Mouse (Mus musculus) MEL (cell line): ENCODE data around the gene Ccdc142. TPM values are rescaled to one million over a fixed set of nuclear protein-coding genes. Genes with fewer than 3 reads are reported as not detected.

Experiments used
- DNase-seq: peaks from one replicate; pipeline ENCODE4 v3.0.0; 2011; ENCODE audit warnings: low read depth, low spot score
- H3K27ac ChIP-seq: 2 replicates; pipeline ENCODE4 v1.5.1; 2012; ENCODE audit warnings: low read depth, mild to moderate bottlenecking, control low read depth, low read length, moderate library complexity; ENCODE audit not compliant: control insufficient read depth
- H3K27me3 ChIP-seq, 2 experiments: fragments of 150-350 bp in 1 of 2; sonication (generic) in 1 of 2; 2 replicates each; pipeline ENCODE4 v1.6.1; 2012; ENCODE audit warnings: low read length in 2 of 2, mild to moderate bottlenecking in 2 of 2, improper control_type of control experiment in 1 of 2, moderate library complexity in 1 of 2; ENCODE audit not compliant: insufficient read depth in 2 of 2, control insufficient read depth in 1 of 2
- H3K36me3 ChIP-seq, 2 experiments: 2 replicates each; pipeline ENCODE4 v1.6.1; 2012 to 2014; ENCODE audit warnings: low read length in 2 of 2, improper control_type of control experiment in 1 of 2, inconsistent platforms in 1 of 2, mild to moderate bottlenecking in 1 of 2; ENCODE audit not compliant: insufficient read depth in 2 of 2, control insufficient read depth in 1 of 2
- H3K4me1 ChIP-seq, 2 experiments: fragments of 150-350 bp in 1 of 2; sonication (generic) in 1 of 2; 2 replicates each; pipeline ENCODE4 v1.6.1; 2012; ENCODE audit warnings: low read length in 2 of 2, improper control_type of control experiment in 1 of 2, mild to moderate bottlenecking in 1 of 2; ENCODE audit not compliant: insufficient read depth in 2 of 2, control insufficient read depth in 1 of 2
- H3K4me3 ChIP-seq, 2 experiments: fragments of 150-350 bp in 1 of 2; sonication (generic) in 1 of 2; 2 replicates each; pipeline ENCODE4 v1.5.1; 2012; ENCODE audit warnings: low read depth in 2 of 2, low read length in 2 of 2, mild to moderate bottlenecking in 2 of 2, moderate library complexity in 2 of 2, control low read depth in 1 of 2, improper control_type of control experiment in 1 of 2; ENCODE audit not compliant: control insufficient read depth in 1 of 2, insufficient read depth in 1 of 2
- H3K79me2 ChIP-seq: 2 replicates; pipeline ENCODE4 v1.6.1; 2012; ENCODE audit warnings: mild to moderate bottlenecking, low read length, moderate library complexity; ENCODE audit not compliant: control insufficient read depth, poor library complexity, insufficient read depth
- H3K9ac ChIP-seq: 2 replicates; pipeline ENCODE4 v1.6.1; 2012; ENCODE audit warnings: low read depth, mild to moderate bottlenecking, control low read depth, low read length, moderate library complexity; ENCODE audit not compliant: control insufficient read depth, poor library complexity, severe bottlenecking
- H3K9me3 ChIP-seq: fragments of 150-350 bp; sonication (generic); replicated peaks from 2 replicates; pipeline ENCODE4 v1.6.1; 2012; ENCODE audit warnings: mild to moderate bottlenecking, low read length, improper control_type of control experiment, moderate library complexity; ENCODE audit not compliant: insufficient read depth
- CHD2 ChIP-seq: IDR thresholded peaks from 2 replicates; pipeline ENCODE4 v1.6.1; 2011; ENCODE audit warnings: low read length, improper control_type of control experiment
- CTCF ChIP-seq, 3 experiments: IDR thresholded peaks in 2 of 3; conservative IDR thresholded peaks in 1 of 3; 2 replicates each; pipeline ENCODE4 v1.5.1; 2011 to 2012; ENCODE audit warnings: low read length in 3 of 3, low read depth in 2 of 3, mild to moderate bottlenecking in 2 of 3, improper control_type of control experiment in 1 of 3, inconsistent platforms in 1 of 3, mixed read lengths in 1 of 3, moderate library complexity in 1 of 3; ENCODE audit not compliant: control insufficient read depth in 1 of 3, insufficient read depth in 1 of 3, poor library complexity in 1 of 3, severe bottlenecking in 1 of 3
- E2F4 ChIP-seq: IDR thresholded peaks from 2 replicates; pipeline ENCODE4 v1.6.1; 2011; ENCODE audit warnings: low read depth, low read length, improper control_type of control experiment, borderline replicate concordance
- ELF1 ChIP-seq: IDR thresholded peaks from 2 replicates; pipeline ENCODE4 v1.6.1; 2014; ENCODE audit warnings: low read depth, mild to moderate bottlenecking, inconsistent platforms, low read length, improper control_type of control experiment, moderate library complexity
- HCFC1 ChIP-seq: IDR thresholded peaks from 2 replicates; pipeline ENCODE4 v1.6.1; 2012; ENCODE audit warnings: low read depth, mild to moderate bottlenecking, inconsistent platforms, low read length, improper control_type of control experiment, moderate library complexity
- KAT2A ChIP-seq: conservative IDR thresholded peaks from 2 replicates; pipeline ENCODE4 v1.6.1; 2012; ENCODE audit warnings: low read depth, low read length, improper control_type of control experiment, inconsistent platforms
- MAFK ChIP-seq: IDR thresholded peaks from 2 replicates; pipeline ENCODE4 v1.6.1; 2011; ENCODE audit warnings: low read depth, mild to moderate bottlenecking, low read length, improper control_type of control experiment, borderline replicate concordance
- MAX ChIP-seq: IDR thresholded peaks from 2 replicates; pipeline ENCODE4 v1.6.1; 2011; ENCODE audit warnings: low read length, improper control_type of control experiment
- MEF2A ChIP-seq: IDR thresholded peaks from 2 replicates; pipeline ENCODE4 v1.6.1; 2014; ENCODE audit warnings: low read depth, mild to moderate bottlenecking, inconsistent platforms, low read length, improper control_type of control experiment; ENCODE audit not compliant: poor library complexity, insufficient replicate concordance, severe bottlenecking; ENCODE audit errors: extremely low read depth
- MXI1 ChIP-seq: IDR thresholded peaks from 2 replicates; pipeline ENCODE4 v1.6.1; 2011; ENCODE audit warnings: mild to moderate bottlenecking, low read depth, low read length, improper control_type of control experiment
- MYB ChIP-seq: IDR thresholded peaks from 2 replicates; pipeline ENCODE4 v1.6.1; 2011; ENCODE audit warnings: mild to moderate bottlenecking, low read depth, low read length, improper control_type of control experiment
- MYC ChIP-seq: IDR thresholded peaks from 2 replicates; pipeline ENCODE4 v1.6.1; 2011; ENCODE audit warnings: low read depth, mild to moderate bottlenecking, low read length, improper control_type of control experiment, moderate library complexity
- NELFE ChIP-seq: IDR thresholded peaks from 2 replicates; pipeline ENCODE4 v1.6.1; 2011; ENCODE audit warnings: low read depth, low read length, improper control_type of control experiment
- NRF1 ChIP-seq: IDR thresholded peaks from 2 replicates; pipeline ENCODE4 v1.6.1; 2014; ENCODE audit warnings: low read depth, mild to moderate bottlenecking, inconsistent platforms, low read length, improper control_type of control experiment, moderate library complexity; ENCODE audit not compliant: poor library complexity, insufficient read depth, severe bottlenecking
- POLR2A ChIP-seq, 2 experiments: IDR thresholded peaks; 2 replicates each; pipeline ENCODE4 v1.6.1; 2011 to 2012; ENCODE audit warnings: low read length in 2 of 2, mild to moderate bottlenecking in 2 of 2, control low read depth in 1 of 2, improper control_type of control experiment in 1 of 2, low read depth in 1 of 2, moderate library complexity in 1 of 2; ENCODE audit not compliant: control insufficient read depth in 1 of 2, insufficient read depth in 1 of 2, poor library complexity in 1 of 2
- POLR2AphosphoS2 ChIP-seq: IDR thresholded peaks from 2 replicates; pipeline ENCODE4 v1.6.1; 2011; ENCODE audit warnings: low read length, improper control_type of control experiment
- POLR2AphosphoS5 ChIP-seq: IDR thresholded peaks from 2 replicates; pipeline ENCODE4 v1.6.1; 2012; ENCODE audit warnings: low read depth, borderline replicate concordance, mild to moderate bottlenecking, inconsistent platforms, low read length, moderate library complexity, mixed read lengths
- RAD21 ChIP-seq: IDR thresholded peaks from 2 replicates; pipeline ENCODE4 v1.6.1; 2011; ENCODE audit warnings: mild to moderate bottlenecking, low read depth, low read length, improper control_type of control experiment
- SMC3 ChIP-seq: IDR thresholded peaks from 2 replicates; pipeline ENCODE4 v1.6.1; 2011; ENCODE audit warnings: low read depth, low read length, improper control_type of control experiment
- TAL1 ChIP-seq: IDR thresholded peaks from 2 replicates; pipeline ENCODE4 v1.6.1; 2012; ENCODE audit warnings: mild to moderate bottlenecking, inconsistent platforms, low read length, moderate library complexity, mixed read lengths
- TCF12 ChIP-seq: IDR thresholded peaks from 2 replicates; pipeline ENCODE4 v1.6.1; 2014; ENCODE audit warnings: low read depth, mild to moderate bottlenecking, inconsistent platforms, low read length, improper control_type of control experiment, moderate library complexity
- UBTF ChIP-seq: IDR thresholded peaks from 2 replicates; pipeline ENCODE4 v1.6.1; 2012; ENCODE audit warnings: low read depth, mild to moderate bottlenecking, inconsistent platforms, low read length, improper control_type of control experiment, moderate library complexity, borderline replicate concordance; ENCODE audit not compliant: insufficient read depth
- USF1 ChIP-seq: IDR thresholded peaks from 2 replicates; pipeline ENCODE4 v1.6.1; 2014; ENCODE audit warnings: low read depth, mild to moderate bottlenecking, inconsistent platforms, low read length, improper control_type of control experiment, moderate library complexity
- USF2 ChIP-seq, 2 experiments: IDR thresholded peaks; 2 replicates each; pipeline ENCODE4 v1.6.1; 2011 to 2012; ENCODE audit warnings: improper control_type of control experiment in 2 of 2, low read length in 2 of 2, borderline replicate concordance in 1 of 2, inconsistent platforms in 1 of 2, low read depth in 1 of 2, mild to moderate bottlenecking in 1 of 2; ENCODE audit not compliant: insufficient read depth in 1 of 2
- ZC3H11A ChIP-seq: IDR thresholded peaks from 2 replicates; pipeline ENCODE4 v1.6.1; 2012; ENCODE audit warnings: low read depth, mild to moderate bottlenecking, inconsistent platforms, low read length, improper control_type of control experiment
- ZKSCAN1 ChIP-seq: IDR thresholded peaks from 2 replicates; pipeline ENCODE4 v1.6.1; 2012; ENCODE audit warnings: low read depth, mild to moderate bottlenecking, inconsistent platforms, low read length, improper control_type of control experiment, moderate library complexity
- ZMIZ1 ChIP-seq: IDR thresholded peaks from 2 replicates; pipeline ENCODE4 v1.6.1; 2012; ENCODE audit warnings: low read depth, mild to moderate bottlenecking, inconsistent platforms, low read length, improper control_type of control experiment, moderate library complexity
- ZNF384 ChIP-seq: IDR thresholded peaks from 2 replicates; pipeline ENCODE4 v1.6.1; 2012; ENCODE audit warnings: low read depth, mild to moderate bottlenecking, inconsistent platforms, low read length, improper control_type of control experiment
- polyA plus RNA-seq, 2 experiments: library from polyadenylated mRNA; stranded (reverse) in 1 of 2; unstranded in 1 of 2; fragments of >175 nt in 1 of 2; fragments of >200 nt in 1 of 2; gene quantifications; 2 replicates each; pipeline versions ENCODE4 v1.2.1 to v1.2.4; 2012; ENCODE audit warnings: low replicate concordance in 2 of 2, low read depth in 1 of 2; ENCODE audit not compliant: insufficient read length in 2 of 2, insufficient read depth in 1 of 2, missing spikeins in 1 of 2
- total RNA-seq: library from RNA; depleted of rRNA; stranded (reverse); fragments of 300-350 nt; gene quantifications from 2 replicates; pipeline ENCODE4 v1.2.3, GENCODE M21; 2012

Gene Ccdc142
- total and polyA plus RNA-seq, 3 experiments = 2.2 to 5.1 TPM; not detected in 1

DNA sequence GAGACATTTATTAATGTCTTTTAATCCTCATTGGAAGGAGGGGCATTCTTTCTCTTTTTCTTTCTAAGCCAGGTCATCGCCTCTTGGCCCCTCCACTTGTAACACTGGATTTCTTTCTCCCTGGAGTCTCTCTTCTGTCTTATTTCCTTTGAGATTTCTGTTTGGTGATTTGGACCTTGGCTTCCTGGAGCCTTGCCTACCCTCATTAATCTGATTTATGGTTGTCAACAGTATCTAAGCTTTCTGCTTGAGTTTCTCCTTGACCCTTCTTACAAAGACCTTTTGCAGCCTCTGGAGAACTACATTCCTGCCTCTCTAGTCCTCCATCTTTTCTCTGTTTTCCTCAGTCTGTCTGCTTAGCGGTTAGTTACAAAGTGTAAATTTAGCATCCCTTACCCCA, 3.0 kb upstream of the Ccdc142 start:
- H3K9me3 ChIP-seq = no peaks in the 10 kb centered on the region
- peaks cover 0 to 8% of the 10 kb centered on the region in 2 experiments; a peak in 2 of 4 replicates for H3K36me3 ChIP-seq
- H3K27ac ChIP-seq = no peak overlapping the region
- TF ChIP-seq ZKSCAN1 = no peak
- no peak for TF ChIP-seq E2F4
- no peak for TF ChIP-seq MXI1
- no peak for TF ChIP-seq ELF1
- TF ChIP-seq ZNF384 = no peak
- H3K79me2 ChIP-seq = peaks cover 12% of the 10 kb centered on the region
- H3K4me3 ChIP-seq = no peak overlapping the region
- H3K9ac ChIP-seq = no peak overlapping the region
- DNase-seq = no peak
- H3K27me3 ChIP-seq = 0 out of 4 replicates have a peak, but pooled peaks cover 0 to 1% of the 10 kb centered on the region in 2 experiments
- H3K4me1 ChIP-seq = peaks cover 0 to 7% of the 10 kb centered on the region in 2 experiments; a peak in 3 of 4 replicates

DNA sequence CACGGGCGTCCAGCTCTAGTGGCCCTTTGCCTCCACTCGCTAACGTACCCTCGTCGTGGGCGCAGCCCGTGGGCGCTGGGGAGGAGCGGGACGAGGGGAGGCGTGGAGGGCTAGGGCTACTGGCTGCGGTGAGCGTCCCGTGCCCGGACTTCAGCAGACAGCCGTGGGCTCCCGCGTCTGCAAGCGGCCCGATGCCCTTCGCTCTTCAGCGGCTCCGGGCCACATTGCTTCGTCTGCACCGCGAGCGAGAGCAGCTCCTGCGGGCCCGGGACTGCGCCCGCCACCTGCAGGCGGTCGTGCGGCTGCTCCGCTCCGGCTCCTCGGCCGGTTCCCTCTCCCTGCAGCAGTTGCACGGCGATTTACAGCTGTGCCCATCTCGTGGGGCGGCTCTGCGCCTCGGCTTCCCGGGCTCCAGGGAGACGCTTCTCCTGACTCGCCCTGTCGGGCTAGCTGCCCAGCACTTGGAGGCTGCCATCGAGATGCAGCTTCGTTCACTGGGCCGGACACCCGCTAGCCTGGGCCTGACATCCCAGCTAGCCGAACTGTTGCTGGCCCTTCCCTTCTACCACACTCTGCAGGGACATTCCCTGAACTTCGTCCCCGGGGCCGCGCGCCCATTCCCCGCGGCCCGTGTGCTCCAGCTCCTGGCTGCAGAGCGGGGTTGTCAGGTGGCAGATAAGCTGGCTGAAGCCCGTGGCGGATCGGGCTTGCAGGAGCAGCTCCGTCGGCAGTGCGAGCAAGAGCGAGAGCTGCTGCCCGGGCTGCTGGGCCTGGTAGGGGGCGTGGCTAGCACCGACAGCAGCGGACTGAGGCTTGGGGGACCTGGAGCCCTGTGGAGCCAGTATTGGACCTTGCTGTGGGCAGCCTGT, 521 bp downstream of the Ccdc142 start:
- peak overlapping the region; percentile 76 for H3K9ac ChIP-seq
- H3K36me3 ChIP-seq = peaks cover 1 to 8% of the 10 kb centered on the region in 2 experiments; a peak in 3 of 4 replicates
- H3K9me3 ChIP-seq = no peaks in the 10 kb centered on the region
- H3K4me3 ChIP-seq = peak overlapping the region; percentile 66
- H3K4me1 ChIP-seq = peaks cover 0 to 7% of the 10 kb centered on the region in 2 experiments; a peak in 3 of 4 replicates
- H3K27ac ChIP-seq = peak overlapping the region; percentile 63
- no peaks in the 10 kb centered on the region for H3K27me3 ChIP-seq
- DNase-seq = peak; percentile 77
- peaks cover 12% of the 10 kb centered on the region for H3K79me2 ChIP-seq
- no peak for TF ChIP-seq MYC
- TF ChIP-seq TCF12 = no peak
- TF ChIP-seq CTCF (IDR thresholded peaks at IDR 0.05 in 2 of 3, conservative IDR thresholded peaks at IDR 0.05 in 1 of 3; ENCODE audit: control insufficient read depth in 1 of 3, insufficient read depth in 1 of 3, low read depth in 2 of 3, low read length in 3 of 3, poor library complexity in 1 of 3, severe bottlenecking in 1 of 3) = peak in 2 of 3 experiments; percentile 26 to 49; a peak in 5 of 6 replicates
- TF ChIP-seq ELF1 = no peak
- TF ChIP-seq MAX = no peak
- TF ChIP-seq KAT2A = no peak
- 0 out of 2 replicates have a peak, but pooled peaks have one; percentile 25 for TF ChIP-seq HCFC1
- no peak for TF ChIP-seq NRF1
- TF ChIP-seq MXI1 = 0 out of 2 replicates have a peak, but pooled peaks have one; percentile 3
- TF ChIP-seq RAD21 = no peak
- TF ChIP-seq NELFE = no peak
- no peak for TF ChIP-seq TAL1
- TF ChIP-seq SMC3 = 0 out of 2 replicates have a peak, but pooled peaks have one; percentile 15
- TF ChIP-seq UBTF = peak; percentile 23; the same call in 1 of the 2 replicates
- no peak for TF ChIP-seq MYB
- TF ChIP-seq USF1 = no peak
- peak in 1 of 2 experiments; percentile 19; a peak in 2 of 4 replicates for TF ChIP-seq POLR2A (IDR thresholded peaks at IDR 0.05; ENCODE audit: control insufficient read depth in 1 of 2, insufficient read depth in 1 of 2, low read depth in 1 of 2, low read length in 2 of 2, poor library complexity in 1 of 2)
- TF ChIP-seq ZC3H11A = no peak
- TF ChIP-seq MEF2A = no peak
- TF ChIP-seq USF2 (IDR thresholded peaks at IDR 0.05; ENCODE audit: borderline replicate concordance in 1 of 2, insufficient read depth in 1 of 2, low read depth in 1 of 2, low read length in 2 of 2) = no peak
- no peak for TF ChIP-seq E2F4
- no peak for TF ChIP-seq POLR2AphosphoS5
- no peak for TF ChIP-seq ZMIZ1
- TF ChIP-seq MAFK = no peak
- no peak for TF ChIP-seq CHD2
- no peak; the same call in 1 of the 2 replicates for TF ChIP-seq POLR2AphosphoS2
